Mouse (Mus musculus) kidney, adult 8-10 months (tissue): ENCODE data around the gene Speer4a.
"Not testable (repeated sequence)": the region's sequence is repeated elsewhere in the genome, so short reads cannot be mapped to it uniquely, and the experiment has no call there.

Source experiments
- DNase-seq, 2 experiments: peaks; one replicate each; pipeline ENCODE4 v3.0.0; 2022

Speer4a gene

GRCm38 (mm10) chr5:26039458-26039857 lies at the start of gene Speer4a:
Gene Speer4a (minus strand): TSS chr5:26039558.
- not testable (repeated sequence) for DNase-seq

DNA sequence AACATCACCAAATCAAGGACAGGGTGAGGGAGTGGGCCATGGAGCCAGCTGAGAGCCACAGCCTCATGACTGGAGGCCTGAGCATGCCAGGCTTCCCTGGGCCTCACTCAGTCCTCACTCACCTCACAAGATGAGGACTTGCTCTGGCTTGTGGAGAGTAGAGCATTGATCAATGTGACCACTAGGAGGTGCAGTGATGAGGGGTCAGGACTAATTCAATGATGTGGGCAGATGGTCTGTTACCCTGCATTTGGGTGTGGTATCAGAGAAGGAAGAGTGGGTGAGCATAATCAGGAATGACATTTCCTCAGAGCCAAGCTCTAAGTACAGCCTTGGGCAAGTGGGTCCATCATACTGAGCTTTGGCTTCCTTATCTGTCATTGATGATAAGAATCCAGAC lies 39.7 kb upstream of the Speer4a start:
- DNase-seq: not testable (repeated sequence)

- DNase-seq: no peak
Measured at GRCm38 (mm10) chr5:26070716-26071115, 31.4 kb upstream of the Speer4a start.

- not testable (repeated sequence) for DNase-seq
Measured at GRCm38 (mm10) chr5:26058481-26058880, 19.1 kb upstream of the Speer4a start, which contains the start of gene Gm7347. Gene Gm7347 (minus strand): TSS chr5:26058581.

GRCm38 (mm10) chr5:26022816-26023215 lies 16.5 kb downstream of the Speer4a start, which contains the start of gene Gm5862:
Gene Gm5862 (minus strand): TSS chr5:26022916.
- not testable (repeated sequence) for DNase-seq

GRCm38 (mm10) chr5:26007697-26008096 lies 31.7 kb downstream of the Speer4a start:
- DNase-seq: not testable (repeated sequence)

GRCm38 (mm10) chr5:26006937-26007695 lies 32.2 kb downstream of the Speer4a start:
- not testable (repeated sequence) for DNase-seq

DNA sequence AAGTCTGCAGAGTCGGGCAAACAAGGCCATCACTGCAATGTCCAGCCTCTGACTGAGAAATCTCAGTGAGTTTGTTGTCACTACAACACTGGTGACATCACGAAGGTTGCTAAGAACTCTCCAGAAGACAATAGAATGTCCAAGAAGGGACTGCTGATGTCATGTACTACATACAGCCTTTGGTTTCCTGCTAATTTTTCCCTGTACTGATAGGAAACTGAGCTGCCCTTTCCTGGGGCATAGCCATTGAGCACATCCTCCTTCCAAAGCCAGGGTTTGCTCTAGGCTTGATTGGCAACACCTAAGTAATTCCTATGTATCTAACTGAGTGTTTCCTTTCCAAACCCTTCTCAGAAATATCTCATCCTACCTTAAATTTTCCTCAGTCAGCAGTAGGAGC lies 34.7 kb downstream of the Speer4a start, which contains the start of gene Gm1979:
Gene Gm1979, minus strand, starts transcription at position 101 of the 400 bp plus-strand sequence.
- not testable (repeated sequence) for DNase-seq

- DNase-seq: not testable (repeated sequence)
Measured at GRCm38 (mm10) chr5:25988550-25988949, 50.8 kb downstream of the Speer4a start, which contains the start of gene Gm21698. Gene Gm21698 (minus strand): TSS chr5:25988650.
